Mouse (Mus musculus) retina, postnatal 7 days (tissue): Measurements from ENCODE around the gene Hoxa4.
A peak's percentile ranks its signal among the peaks of the same experiment; 100 is the strongest.

Experiments
- DNase-seq: peaks from one replicate; pipeline ENCODE4 v3.0.0-alpha.2; 2012; ENCODE audit warnings: low read depth, low spot score

Gene Hoxa4

GRCm38 (mm10) chr6:52190906-52191810 lies at the start of gene Hoxa4:
Gene Hoxa4 (minus strand): TSS chr6:52191753.
- no peak for DNase-seq

GRCm38 (mm10) chr6:52241001-52241621 lies 49.6 kb upstream of the Hoxa4 start:
- DNase-seq, result no peak

- DNase-seq, result peak; percentile 59
Observed at GRCm38 (mm10) chr6:52240389-52241000, 48.9 kb upstream of the Hoxa4 start, which contains the start of gene Hoxa10. Gene Hoxa10 (minus strand): TSS chr6:52240854.

- DNase-seq, result no peak
Observed at GRCm38 (mm10) chr6:52239625-52240388, 48.3 kb upstream of the Hoxa4 start.

GRCm38 (mm10) chr6:52238976-52239375 lies 47.4 kb upstream of the Hoxa4 start:
- no peak for DNase-seq

GRCm38 (mm10) chr6:52238155-52238545 lies 46.6 kb upstream of the Hoxa4 start:
- no peak for DNase-seq

GRCm38 (mm10) chr6:52237346-52238154 lies 46.0 kb upstream of the Hoxa4 start:
- no peak for DNase-seq

GRCm38 (mm10) chr6:52236806-52237205 lies 45.3 kb upstream of the Hoxa4 start:
- no peak for DNase-seq

GRCm38 (mm10) chr6:52235866-52236265 lies 44.3 kb upstream of the Hoxa4 start:
- DNase-seq, result no peak

- DNase-seq, result no peak
Observed at GRCm38 (mm10) chr6:52235267-52235666, 43.7 kb upstream of the Hoxa4 start.

- no peak for DNase-seq
Observed at GRCm38 (mm10) chr6:52234428-52235140, 43.0 kb upstream of the Hoxa4 start.

- DNase-seq, result no peak
Observed at GRCm38 (mm10) chr6:52233546-52234427, 42.2 kb upstream of the Hoxa4 start.

- DNase-seq, result no peak
Observed at GRCm38 (mm10) chr6:52232984-52233545, 41.5 kb upstream of the Hoxa4 start.

GRCm38 (mm10) chr6:52232568-52232965 lies 41.0 kb upstream of the Hoxa4 start:
- DNase-seq, result no peak

GRCm38 (mm10) chr6:52231885-52232567 lies 40.5 kb upstream of the Hoxa4 start:
- no peak for DNase-seq

GRCm38 (mm10) chr6:52230516-52231165 lies 39.1 kb upstream of the Hoxa4 start, which contains the start of gene Hoxa9:
Gene Hoxa9 (minus strand): TSS chr6:52231089.
- DNase-seq, result no peak

GRCm38 (mm10) chr6:52229558-52230416 lies 38.2 kb upstream of the Hoxa4 start:
- no peak for DNase-seq
